Mouse (Mus musculus) embryo, embryonic 10.5 days (tissue): ENCODE results near the gene Tubgcp6.

Experiments
- DNase-seq: peaks from one replicate; pipeline ENCODE4 v3.0.0-alpha.2; 2015; ENCODE audit warnings: low spot score

Gene Tubgcp6

GRCm38 (mm10) chr15:89063001-89063400, 59.9 kb downstream of the Tubgcp6 start:
- DNase-seq, result no peak

- no peak for DNase-seq
These were observed 60.4 kb downstream of the Tubgcp6 start for GRCm38 (mm10) chr15:89062518-89062910.

DNA sequence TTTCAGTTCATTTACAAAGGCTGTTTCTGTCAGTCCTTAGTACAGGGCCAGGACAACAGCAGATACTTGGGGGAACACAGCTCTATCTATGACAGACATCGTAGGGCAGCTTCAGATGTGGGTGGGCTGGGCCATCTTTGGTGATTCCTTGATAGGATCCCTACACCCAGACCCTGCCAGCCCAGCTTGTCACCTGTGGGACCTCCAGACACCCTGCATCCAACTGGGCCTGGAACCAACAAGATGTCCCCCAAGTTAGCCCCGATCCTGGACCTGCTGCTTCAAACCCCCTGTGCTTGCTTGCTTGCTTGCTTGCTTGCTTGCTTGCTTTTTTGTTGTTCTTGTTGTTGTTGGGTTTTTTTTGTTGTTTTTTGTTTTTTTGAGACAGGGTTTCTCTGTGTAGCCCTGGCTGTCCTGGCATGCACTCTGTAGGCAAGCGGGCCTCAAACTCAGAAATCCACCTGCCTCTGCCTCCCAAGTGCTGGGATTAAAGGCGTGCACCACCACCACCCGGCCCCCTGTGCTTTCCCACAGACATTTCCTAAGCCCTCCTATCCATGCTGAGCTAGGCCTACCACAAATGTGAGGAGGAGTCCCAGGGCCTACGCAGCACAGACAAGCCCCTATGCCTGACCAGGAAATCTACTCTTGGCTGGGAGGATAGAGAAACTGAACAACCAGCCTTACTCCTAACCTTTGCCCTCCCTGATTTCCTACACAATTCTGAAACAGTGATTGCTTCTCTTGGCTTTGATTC, 61.0 kb downstream of the Tubgcp6 start:
- no peak for DNase-seq

DNA sequence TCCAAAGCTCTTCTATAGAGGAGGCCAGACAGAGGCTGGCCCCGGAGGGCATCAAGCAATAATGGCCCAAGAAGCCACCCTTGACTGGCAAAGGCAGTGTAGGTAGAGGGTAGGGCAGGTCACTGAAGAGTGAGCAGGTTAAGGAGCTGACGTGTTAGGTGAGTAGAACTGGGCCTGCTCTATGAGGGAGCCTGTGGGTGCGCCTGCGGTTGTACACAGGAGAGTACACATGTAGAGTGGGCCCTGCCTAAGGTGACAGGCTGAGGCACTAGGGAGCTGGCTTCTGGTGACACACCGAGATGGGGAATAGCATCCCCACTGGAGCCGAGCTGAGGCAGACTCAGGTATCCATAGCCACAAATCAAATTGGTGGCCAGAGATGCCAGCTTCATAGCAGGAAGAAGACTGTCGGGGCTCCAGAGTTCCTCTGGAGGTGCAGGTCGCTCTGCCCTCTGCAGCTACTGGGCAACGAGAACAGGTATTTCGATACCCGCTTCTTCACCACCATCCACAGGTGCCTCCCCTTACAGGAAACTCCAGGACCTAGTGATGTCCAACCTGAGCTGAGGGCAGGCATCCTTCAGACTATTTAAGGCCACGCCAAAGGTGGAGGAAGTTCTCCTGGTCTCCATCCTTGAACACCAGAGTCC, 62.0 kb downstream of the Tubgcp6 start:
- DNase-seq, result no peak

DNA sequence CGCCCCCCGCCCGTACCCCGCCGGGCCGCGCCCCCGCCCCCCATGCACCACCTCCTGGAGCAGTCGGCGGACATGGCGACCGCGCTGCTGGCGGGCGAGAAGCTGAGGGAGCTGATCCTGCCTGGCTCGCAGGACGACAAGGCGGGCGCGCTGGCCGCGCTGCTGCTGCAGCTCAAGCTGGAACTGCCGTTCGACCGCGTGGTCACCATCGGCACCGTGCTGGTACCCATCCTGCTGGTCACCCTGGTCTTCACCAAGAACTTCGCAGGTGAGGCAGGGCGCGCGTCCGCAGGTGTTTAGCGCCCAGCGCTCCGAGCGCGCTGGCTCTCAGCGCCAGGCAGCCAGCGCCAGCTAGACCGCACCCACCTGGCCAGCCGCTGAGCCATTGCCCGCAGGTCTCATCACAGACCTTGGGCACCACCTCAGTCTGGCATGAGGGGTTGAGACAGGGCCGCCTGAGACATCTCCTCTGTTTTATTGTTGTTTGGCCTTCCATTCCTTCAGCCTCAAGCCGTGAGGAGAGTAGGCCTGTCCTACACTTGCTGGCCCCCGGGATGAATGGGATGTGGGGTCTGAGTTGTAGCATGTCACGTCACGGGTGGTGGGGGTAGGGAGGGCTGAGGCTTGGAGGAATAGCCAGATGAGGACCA, 62.8 kb downstream of the Tubgcp6 start:
- DNase-seq, result peak; percentile 60

DNA sequence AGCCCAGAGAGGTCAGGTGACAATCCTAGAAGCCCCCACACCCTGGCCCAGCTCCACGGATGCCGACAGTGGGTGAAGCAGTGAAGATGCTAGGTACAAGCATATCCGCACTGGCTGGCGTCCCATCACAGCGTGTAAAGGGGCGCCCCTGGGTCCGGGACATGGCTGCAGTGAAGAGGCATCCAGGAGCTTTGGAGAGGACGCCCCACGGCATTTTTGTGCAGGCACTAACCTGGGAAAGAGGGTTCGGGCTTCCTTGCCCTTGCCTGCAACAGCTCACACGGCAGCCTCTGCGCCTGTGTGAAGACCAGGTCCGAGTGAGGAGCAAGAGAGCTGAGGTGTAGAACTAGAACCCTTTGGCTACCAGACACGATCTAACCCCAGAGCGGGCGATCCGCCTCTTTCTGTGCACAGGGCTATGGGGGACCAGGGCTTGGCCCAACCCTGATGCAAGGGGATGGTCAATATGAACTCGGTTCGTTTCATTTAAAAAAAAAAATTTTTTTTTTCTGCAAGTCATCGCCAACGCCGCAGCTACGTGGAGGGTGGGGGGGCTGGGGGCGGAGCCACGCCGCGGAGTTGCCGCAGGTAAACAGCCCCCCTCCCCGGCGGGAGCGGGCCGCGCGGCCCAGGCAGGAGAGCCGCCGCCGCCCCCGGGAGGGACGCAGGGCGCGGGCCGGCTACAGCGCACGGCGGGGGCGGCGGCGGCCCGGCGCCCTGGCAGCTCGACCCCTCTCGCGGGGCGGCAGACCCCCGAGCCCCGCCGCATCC, 63.6 kb downstream of the Tubgcp6 start, which contains the start of gene Panx2:
Gene Panx2, plus strand, starts transcription at position 574 of the 771 bp plus-strand sequence.
- peak; percentile 60 for DNase-seq

DNA sequence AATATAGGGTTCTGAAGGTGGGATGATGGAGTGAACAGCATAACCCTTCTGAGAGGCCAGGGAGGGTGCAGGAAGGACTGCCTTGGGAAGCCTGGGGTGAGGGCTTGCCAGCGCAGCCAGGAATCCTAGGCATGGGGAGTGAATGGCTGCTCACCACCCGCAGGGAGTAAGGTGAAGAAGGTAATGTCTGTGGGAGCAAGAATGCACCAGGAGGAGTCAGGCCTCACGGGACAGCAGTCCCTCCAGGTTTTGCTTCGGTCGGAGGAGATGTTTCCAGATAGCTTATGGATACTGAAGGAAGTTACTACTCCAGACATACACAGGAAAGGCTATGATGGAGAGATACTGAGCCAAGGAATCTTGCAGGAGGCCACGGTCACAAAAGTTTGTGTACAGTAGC, 64.2 kb downstream of the Tubgcp6 start:
- no peak for DNase-seq

GRCm38 (mm10) chr15:89054666-89055065, 68.2 kb downstream of the Tubgcp6 start:
- no peak for DNase-seq
